Mouse (Mus musculus) skeletal muscle tissue, adult 2 months (tissue): ENCODE results near the gene Fth1.

Source experiments
- DNase-seq: peaks from one replicate; pipeline ENCODE4 v3.0.0-alpha.2; 2012; ENCODE audit warnings: low read depth, low spot score

The Fth1 gene

GRCm38 (mm10) chr19:9991304-9991703 lies 10.9 kb downstream of the Fth1 start:
- peak; percentile 69 for DNase-seq

GRCm38 (mm10) chr19:9992011-9992958 lies 11.9 kb downstream of the Fth1 start:
- no peak for DNase-seq

GRCm38 (mm10) chr19:9993036-9993656 lies 12.7 kb downstream of the Fth1 start:
- peak; percentile 81 for DNase-seq

- no peak for DNase-seq
Observed at GRCm38 (mm10) chr19:9997204-9998062, 17.0 kb downstream of the Fth1 start.

- DNase-seq, result no peak
Observed at GRCm38 (mm10) chr19:9998063-9998416, 17.6 kb downstream of the Fth1 start.

GRCm38 (mm10) chr19:9998736-9999486 lies 18.5 kb downstream of the Fth1 start:
- no peak for DNase-seq

GRCm38 (mm10) chr19:10000330-10000729 lies 19.9 kb downstream of the Fth1 start:
- no peak for DNase-seq

- no peak for DNase-seq
Observed at GRCm38 (mm10) chr19:10001206-10001969, 21.0 kb downstream of the Fth1 start, which contains the start of the genes Best1 and Rab3il1. TSS of gene Best1 (minus strand) at chr19:10001633. TSS of gene Rab3il1 (plus strand) at chr19:10001669.

- no peak for DNase-seq
Observed at GRCm38 (mm10) chr19:10003696-10004095, 23.3 kb downstream of the Fth1 start.

- DNase-seq, result no peak
Observed at GRCm38 (mm10) chr19:10011408-10011807, 31.0 kb downstream of the Fth1 start.

GRCm38 (mm10) chr19:10012827-10013278 lies 32.5 kb downstream of the Fth1 start:
- peak; percentile 75 for DNase-seq

GRCm38 (mm10) chr19:10013348-10013747 lies 33.0 kb downstream of the Fth1 start:
- DNase-seq, result peak; percentile 64

- peak; percentile 75 for DNase-seq
Observed at GRCm38 (mm10) chr19:10013913-10014312, 33.5 kb downstream of the Fth1 start.

GRCm38 (mm10) chr19:10014824-10015223 lies 34.4 kb downstream of the Fth1 start:
- no peak for DNase-seq

- DNase-seq, result no peak
Observed at GRCm38 (mm10) chr19:10015442-10015841, 35.0 kb downstream of the Fth1 start.

- DNase-seq, result no peak
Observed at GRCm38 (mm10) chr19:10016151-10016550, 35.8 kb downstream of the Fth1 start.

- peak; percentile 89 for DNase-seq
Observed at GRCm38 (mm10) chr19:10017637-10018526, 37.5 kb downstream of the Fth1 start.

- DNase-seq, result no peak
Observed at GRCm38 (mm10) chr19:10018527-10018818, 38.1 kb downstream of the Fth1 start.

- no peak for DNase-seq
Observed at GRCm38 (mm10) chr19:10019214-10019760, 38.9 kb downstream of the Fth1 start.
